Mouse (Mus musculus) cortical plate, adult 2 months (tissue): Measurements from ENCODE around the gene Olfr582.

Experiments
- CTCF ChIP-seq: fragments of 200-500 bp; IDR thresholded peaks from 2 replicates; pipeline ENCODE4 v1.5.1; 2011; ENCODE audit warnings: mild to moderate bottlenecking, control low read depth, low read length; ENCODE audit not compliant: insufficient read depth; ENCODE audit errors: extremely low read depth
- POLR2A ChIP-seq: fragments of 200-500 bp; IDR thresholded peaks from 2 replicates; pipeline ENCODE4 v1.6.1; 2011; ENCODE audit warnings: mild to moderate bottlenecking, low read length, control low read depth; ENCODE audit not compliant: insufficient read depth; ENCODE audit errors: extremely low read depth

DNA sequence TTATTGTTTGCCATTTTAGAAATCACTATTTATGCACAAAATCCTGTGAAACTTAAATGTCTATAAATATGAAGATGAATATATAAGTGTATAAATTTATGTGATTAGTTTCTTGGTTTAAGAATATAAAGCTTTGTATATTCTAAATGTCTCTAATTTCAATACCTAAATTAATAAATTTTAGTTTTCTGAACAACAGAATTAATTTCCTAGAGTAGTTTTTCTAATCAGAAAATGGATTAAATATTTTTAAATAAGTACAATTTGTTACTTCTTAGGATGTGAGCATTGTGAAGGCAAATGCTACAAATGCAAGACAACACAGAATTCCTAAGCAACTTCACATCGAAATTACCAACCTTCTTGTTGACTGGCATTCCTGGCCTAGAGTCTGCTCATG, 13.2 kb downstream of the Olfr582 start, which contains the start of gene Olfr583:
- no peak for TF ChIP-seq CTCF
- no peak for TF ChIP-seq POLR2A
